Mouse (Mus musculus): ENCODE measurements around the gene Zfp791. TPM values are rescaled to one million over a fixed set of nuclear protein-coding genes. Genes with fewer than 3 reads are reported as not detected.

Zfp791 gene
- polyA plus RNA-seq (2017; shearing (Covaris generic)), result under 1 TPM in 1 of 2 experiments, not detected in 1; 0.25 TPM

GRCm38 (mm10) chr8:85122995-85123394 lies at the start of gene Zfp791:
Gene Zfp791 (minus strand): TSS chr8:85123095.

GRCm38 (mm10) chr8:85151624-85152023 lies 28.7 kb upstream of the Zfp791 start, which contains the start of gene Cks1brt:
Gene Cks1brt (plus strand): TSS chr8:85151924.

GRCm38 (mm10) chr8:85083108-85083813 lies 39.6 kb downstream of the Zfp791 start, which contains the start of gene Man2b1:
Gene Man2b1 (plus strand): TSS chr8:85083270.

GRCm38 (mm10) chr8:85081216-85081555 lies 41.7 kb downstream of the Zfp791 start, which contains the start of gene Wdr83:
Gene Wdr83 (minus strand): TSS chr8:85081306.

GRCm38 (mm10) chr8:85080532-85081215 lies 42.2 kb downstream of the Zfp791 start, which contains the start of gene Wdr83os:
Gene Wdr83os (plus strand): TSS chr8:85080740.

GRCm38 (mm10) chr8:85071514-85072281 lies 51.2 kb downstream of the Zfp791 start, which contains the start of gene Dhps:
Gene Dhps (plus strand): TSS chr8:85071757.

GRCm38 (mm10) chr8:85067982-85068381 lies 54.9 kb downstream of the Zfp791 start, which contains the start of gene Gm5741:
Gene Gm5741 (minus strand): TSS chr8:85067982.

GRCm38 (mm10) chr8:85059879-85060616 lies 62.8 kb downstream of the Zfp791 start, which contains the start of gene Fbxw9:
Gene Fbxw9 (plus strand): TSS chr8:85060055.

Other genes starting within 250 kb of the Zfp791 start
- 10 to 100 TPM; 34.2 to 47.8 TPM for gene Gcdh, start 229.2 kb downstream of the Zfp791 start, polyA plus RNA-seq (2017; shearing (Covaris generic))
- gene Klf1, start 221.2 kb downstream of the Zfp791 start, polyA plus RNA-seq (2017; shearing (Covaris generic)), result under 1 TPM in 1 of 2 experiments, not detected in 1; 0.43 TPM
- 10 to 100 TPM; 12.8 to 18.4 TPM for gene Dnase2a, start 214.5 kb downstream of the Zfp791 start, polyA plus RNA-seq (2017; shearing (Covaris generic))
- gene Mast1, start 185.7 kb downstream of the Zfp791 start, polyA plus RNA-seq (2017; shearing (Covaris generic)), result 1 to 10 TPM in 1 of 2 experiments, under 1 TPM in 1; 0.92 to 1.5 TPM
- gene Rtbdn, start 176.1 kb downstream of the Zfp791 start, polyA plus RNA-seq (2017; shearing (Covaris generic)), result under 1 TPM; 0.06 to 0.81 TPM
- gene Gm49661, start 153.7 kb downstream of the Zfp791 start, polyA plus RNA-seq (2017; shearing (Covaris generic)), result not detected
- 100 to 1,000 TPM; 159 to 190 TPM for gene Prdx2, start 153.5 kb downstream of the Zfp791 start, polyA plus RNA-seq (2017; shearing (Covaris generic))
- gene Rnaseh2a, start 153.3 kb downstream of the Zfp791 start, polyA plus RNA-seq (2017; shearing (Covaris generic)), result 10 to 100 TPM; 71.6 to 93.6 TPM
- gene Junb, start 144.4 kb downstream of the Zfp791 start, polyA plus RNA-seq (2017; shearing (Covaris generic)), result 100 to 1,000 TPM; 705 to 997 TPM
- gene Hook2, start 132.5 kb downstream of the Zfp791 start, polyA plus RNA-seq (2017; shearing (Covaris generic)), result 10 to 100 TPM in 1 of 2 experiments, 1 to 10 TPM in 1; 9.9 to 13.0 TPM
- gene Best2, start 108.6 kb downstream of the Zfp791 start, polyA plus RNA-seq (2017; shearing (Covaris generic)), result not detected
- gene Asna1, start 97.8 kb downstream of the Zfp791 start, polyA plus RNA-seq (2017; shearing (Covaris generic)), result 10 to 100 TPM; 42.3 to 45.3 TPM
- 100 to 1,000 TPM; 198 to 209 TPM for gene Trir, start 96.3 kb downstream of the Zfp791 start, polyA plus RNA-seq (2017; shearing (Covaris generic))
- gene Tnpo2, start 86.2 kb downstream of the Zfp791 start, polyA plus RNA-seq (2017; shearing (Covaris generic)), result 10 to 100 TPM; 27.1 to 27.2 TPM
- gene Fbxw9, start 63.0 kb downstream of the Zfp791 start, polyA plus RNA-seq (2017; shearing (Covaris generic)), result 1 to 10 TPM; 5.4 to 8.2 TPM
- 1 to 10 TPM; 1.3 to 1.8 TPM for gene Gm5741, start 55.1 kb downstream of the Zfp791 start, polyA plus RNA-seq (2017; shearing (Covaris generic))
- gene Dhps, start 51.3 kb downstream of the Zfp791 start, polyA plus RNA-seq (2017; shearing (Covaris generic)), result 100 to 1,000 TPM in 1 of 2 experiments, 10 to 100 TPM in 1; 87.4 to 118 TPM
- gene Wdr83os, start 42.4 kb downstream of the Zfp791 start, polyA plus RNA-seq (2017; shearing (Covaris generic)), result 100 to 1,000 TPM; 165 to 168 TPM
- gene Wdr83, start 41.8 kb downstream of the Zfp791 start, polyA plus RNA-seq (2017; shearing (Covaris generic)), result 10 to 100 TPM; 38.6 to 45.7 TPM
- 100 to 1,000 TPM; 143 to 145 TPM for gene Man2b1, start 39.8 kb downstream of the Zfp791 start, polyA plus RNA-seq (2017; shearing (Covaris generic))
- 1 to 10 TPM in 1 of 2 experiments, under 1 TPM in 1; 0.10 to 2.4 TPM for gene Cks1brt, start 28.8 kb upstream of the Zfp791 start, polyA plus RNA-seq (2017; shearing (Covaris generic))
- gene Olfr371, start 102.9 kb upstream of the Zfp791 start, polyA plus RNA-seq (2017; shearing (Covaris generic)), result not detected
- gene Orc6, start 176.5 kb upstream of the Zfp791 start, polyA plus RNA-seq (2017; shearing (Covaris generic)), result 10 to 100 TPM; 25.7 to 26.0 TPM
- 100 to 1,000 TPM in 1 of 2 experiments, 10 to 100 TPM in 1; 89.7 to 104 TPM for gene Vps35, start 176.7 kb upstream of the Zfp791 start, polyA plus RNA-seq (2017; shearing (Covaris generic))